Mouse (Mus musculus) lung, embryonic 16.5 days (tissue): ENCODE data around the gene Aqp5. TPM values are rescaled to one million over a fixed set of nuclear protein-coding genes. Genes with fewer than 3 reads are reported as not detected.

Experiments
- ATAC-seq: fragments of 200-750 bp; cut with Nextera tagmentation; 2 replicates; pipeline ENCODE4 v1.8.0; 2017; ENCODE audit warnings: low read depth, mild to moderate bottlenecking, moderate library complexity
- H3K27ac ChIP-seq: fragments of 300-500 bp; sonication (generic); 2 replicates; pipeline ENCODE4 v1.5.1; 2014; ENCODE audit warnings: mild to moderate bottlenecking, control low read depth, low read length
- H3K27me3 ChIP-seq: fragments of 300-500 bp; sonication (generic); 2 replicates; pipeline ENCODE4 v1.6.1; 2014; ENCODE audit warnings: low read depth, low read length, mixed read lengths; ENCODE audit not compliant: control insufficient read depth, insufficient read depth
- H3K36me3 ChIP-seq: fragments of 300-500 bp; sonication (generic); 2 replicates; pipeline ENCODE4 v1.6.1; 2014; ENCODE audit warnings: low read length; ENCODE audit not compliant: control insufficient read depth, insufficient read depth
- H3K4me1 ChIP-seq: fragments of 300-500 bp; sonication (generic); replicated peaks from 2 replicates; pipeline ENCODE4 v1.6.1; 2014; ENCODE audit warnings: low read length, mixed read lengths; ENCODE audit not compliant: control insufficient read depth, insufficient read depth
- H3K4me2 ChIP-seq: fragments of 300-500 bp; sonication (generic); 2 replicates; pipeline ENCODE4 v1.6.1; 2014; ENCODE audit warnings: low read depth, low read length, control low read depth
- H3K4me3 ChIP-seq: fragments of 300-500 bp; sonication (generic); 2 replicates; pipeline ENCODE4 v1.5.1; 2014; ENCODE audit warnings: mild to moderate bottlenecking, low read length, control low read depth
- H3K9ac ChIP-seq: fragments of 300-500 bp; sonication (generic); 2 replicates; pipeline ENCODE4 v1.6.1; 2014; ENCODE audit warnings: low read length, control low read depth
- H3K9me3 ChIP-seq: fragments of 300-500 bp; sonication (generic); 2 replicates; pipeline ENCODE4 v1.6.1; 2016; ENCODE audit warnings: low read length; ENCODE audit not compliant: control insufficient read depth
- WGBS: fragments of 180-500 bp; shearing (Covaris S2); extraction: QIAGEN DNeasy Blood & Tissue Kit; methylation state at CpG from one replicate; pipeline ENCODE4 v1.1.7; 2014; 5-methylcytosine and 5-hydroxymethylcytosine counted together
- polyA plus RNA-seq: library from polyadenylated mRNA; unstranded; fragments of >200 nt; fragmentation: Nextera tagmentation; extraction: Ambion mirVana; gene quantifications from 2 replicates; pipeline ENCODE4 v1.2.1, GENCODE M21; 2015

Gene Aqp5
- polyA plus RNA-seq, 1 experiment from 2014 or later = 1.8 TPM

DNA sequence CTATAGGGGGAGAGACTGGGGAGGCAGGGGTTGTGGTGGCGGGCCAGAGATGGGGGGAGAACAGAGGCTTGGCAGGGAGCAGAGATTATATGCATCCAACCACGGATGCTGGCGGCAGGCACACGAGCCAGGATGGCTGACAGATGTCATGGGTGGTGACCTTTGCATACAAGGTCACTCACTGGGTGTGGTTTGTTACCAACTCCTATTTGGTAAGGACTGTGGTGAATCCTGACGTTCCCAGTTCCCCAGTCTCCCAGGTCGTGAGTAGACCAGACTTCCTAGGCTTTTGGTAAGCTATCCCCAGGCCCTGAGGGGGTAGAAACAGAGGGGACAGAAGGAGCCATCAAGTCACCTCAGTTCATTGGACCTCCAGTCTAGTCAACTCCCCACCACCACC is 21.9 kb upstream of the Aqp5 start:
- Histone ChIP-seq H3K27me3 (no peaks in the 10 kb centered on the region), H3K4me1 (peaks cover 4% of the 10 kb centered on the region), H3K9me3 (no peaks in the 10 kb centered on the region), H3K36me3 (no peaks in the 10 kb centered on the region), H3K4me2 (no peak overlapping the region), H3K27ac (no peak overlapping the region), H3K9ac (no peak overlapping the region), H3K4me3 (no peak overlapping the region)
- ATAC-seq = no peak
- WGBS = 54% methylated on average over 6 of the region's 6 CpGs

- no peaks in the 10 kb centered on the region for H3K27me3 ChIP-seq
- peaks cover 4% of the 10 kb centered on the region for H3K4me1 ChIP-seq
- no peak overlapping the region for H3K27ac ChIP-seq
- no peak for ATAC-seq
- H3K9ac ChIP-seq = no peak overlapping the region
- no peaks in the 10 kb centered on the region for H3K36me3 ChIP-seq
- H3K4me2 ChIP-seq = no peak overlapping the region
- no peaks in the 10 kb centered on the region for H3K9me3 ChIP-seq
- WGBS = 53% methylated on average over 10 of the region's 10 CpGs
- no peak overlapping the region for H3K4me3 ChIP-seq
Measured at GRCm38 (mm10) chr15:99569123-99569522, 21.5 kb upstream of the Aqp5 start.

GRCm38 (mm10) chr15:99578802-99579485 is 11.6 kb upstream of the Aqp5 start, which contains the start of gene Aqp2:
Gene Aqp2 (plus strand): TSS chr15:99579055.
- no peak within 1 kb of the TSS for H3K4me3 ChIP-seq
- H3K36me3 ChIP-seq = no peaks in the 10 kb centered on the region
- no peak within 1 kb of the TSS for H3K27ac ChIP-seq
- H3K9ac ChIP-seq = no peak within 1 kb of the TSS
- no peak within 1 kb of the TSS for H3K4me2 ChIP-seq
- peaks cover 2% of the 10 kb centered on the region for H3K4me1 ChIP-seq
- no peak for ATAC-seq
- H3K27me3 ChIP-seq = peaks cover 42% of the 10 kb centered on the region
- no peaks in the 10 kb centered on the region for H3K9me3 ChIP-seq
- 76% methylated on average over 26 of the region's 26 CpGs for WGBS

DNA sequence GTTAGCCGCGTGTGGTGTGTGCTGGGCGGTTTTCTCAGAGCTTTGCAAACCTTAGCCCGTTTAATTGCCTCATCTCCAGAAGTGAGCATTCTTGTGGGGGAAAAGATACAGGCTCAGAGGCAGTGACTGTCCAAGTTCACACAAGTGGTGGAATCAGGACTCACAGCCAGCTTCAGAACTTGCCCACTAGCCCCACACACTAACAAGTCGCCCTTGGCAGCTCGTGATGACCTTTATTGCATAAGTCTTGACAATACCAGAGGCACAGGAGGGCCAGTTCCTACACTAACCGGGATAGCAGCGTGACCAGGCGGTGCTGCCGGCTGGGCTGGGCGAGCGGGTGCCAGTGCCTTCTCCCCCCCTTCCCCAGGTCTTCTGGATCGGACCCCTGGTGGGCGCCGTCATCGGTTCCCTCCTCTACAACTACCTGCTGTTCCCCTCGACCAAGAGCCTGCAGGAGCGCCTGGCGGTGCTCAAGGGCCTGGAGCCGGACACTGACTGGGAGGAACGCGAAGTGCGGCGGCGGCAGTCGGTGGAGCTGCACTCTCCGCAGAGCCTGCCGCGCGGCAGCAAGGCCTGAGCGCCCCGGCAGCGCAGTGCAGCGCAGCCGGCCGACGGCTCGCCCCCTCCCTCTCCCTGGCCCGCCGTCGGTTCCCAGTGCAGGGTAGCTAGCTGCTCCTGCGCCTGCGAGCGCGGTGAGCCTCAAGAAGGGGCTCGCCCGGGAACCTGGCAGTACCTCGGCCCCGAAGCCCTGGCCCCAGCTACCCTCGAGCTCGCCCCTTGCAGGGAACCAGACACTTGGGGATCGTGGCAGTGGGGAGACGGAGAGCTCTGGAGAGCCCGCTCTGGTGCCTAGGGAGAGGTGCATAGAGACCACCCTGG is 6.9 kb upstream of the Aqp5 start:
- Histone ChIP-seq H3K9ac (peak overlapping the region; percentile 49), H3K36me3 (no peaks in the 10 kb centered on the region), H3K4me2 (peak overlapping the region; percentile 55), H3K9me3 (no peaks in the 10 kb centered on the region), H3K4me1 (peaks cover 14% of the 10 kb centered on the region), H3K27ac (no peak overlapping the region), H3K27me3 (peaks cover 75% of the 10 kb centered on the region), H3K4me3 (peak overlapping the region; percentile 37)
- peak; percentile 63 for ATAC-seq
- WGBS = 3% methylated on average over 54 of the region's 54 CpGs

GRCm38 (mm10) chr15:99584407-99585202 is 6.0 kb upstream of the Aqp5 start:
- Histone ChIP-seq H3K36me3 (no peaks in the 10 kb centered on the region), H3K27me3 (peaks cover 80% of the 10 kb centered on the region), H3K4me2 (peak overlapping the region; percentile 55), H3K4me1 (peaks cover 14% of the 10 kb centered on the region), H3K9me3 (no peaks in the 10 kb centered on the region), H3K9ac (peak overlapping the region; percentile 49; the same call in 1 of the 2 replicates), H3K27ac (no peak overlapping the region), H3K4me3 (peak overlapping the region; percentile 37)
- WGBS = 2% methylated on average over 24 of the region's 24 CpGs
- peak; percentile 65 for ATAC-seq

DNA sequence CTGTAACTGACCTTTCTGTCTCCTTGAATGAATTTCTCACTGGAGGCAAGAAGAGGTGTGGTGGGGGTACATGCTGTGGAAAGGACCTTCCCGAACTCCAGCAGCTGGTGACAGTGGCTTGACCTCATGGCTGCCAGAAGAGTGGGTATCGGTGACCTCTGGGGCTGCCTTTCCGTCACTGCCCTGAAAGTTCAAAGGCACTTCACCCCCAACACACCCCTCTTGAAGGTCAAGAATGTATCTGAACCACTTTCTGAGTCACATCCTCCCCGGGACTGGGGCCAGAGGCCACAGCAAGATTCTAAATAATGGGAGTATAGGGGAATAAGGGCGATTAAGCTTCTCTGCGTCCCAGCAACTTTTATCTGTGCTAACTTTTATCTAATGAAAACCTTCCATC is 4.8 kb upstream of the Aqp5 start:
- WGBS = 47% methylated on average over 6 of the region's 6 CpGs
- Histone ChIP-seq H3K27ac (no peak overlapping the region), H3K4me2 (no peak overlapping the region), H3K27me3 (peaks cover 89% of the 10 kb centered on the region), H3K36me3 (no peaks in the 10 kb centered on the region), H3K9me3 (no peaks in the 10 kb centered on the region), H3K4me1 (peaks cover 17% of the 10 kb centered on the region), H3K4me3 (no peak overlapping the region), H3K9ac (no peak overlapping the region)
- no peak for ATAC-seq

DNA sequence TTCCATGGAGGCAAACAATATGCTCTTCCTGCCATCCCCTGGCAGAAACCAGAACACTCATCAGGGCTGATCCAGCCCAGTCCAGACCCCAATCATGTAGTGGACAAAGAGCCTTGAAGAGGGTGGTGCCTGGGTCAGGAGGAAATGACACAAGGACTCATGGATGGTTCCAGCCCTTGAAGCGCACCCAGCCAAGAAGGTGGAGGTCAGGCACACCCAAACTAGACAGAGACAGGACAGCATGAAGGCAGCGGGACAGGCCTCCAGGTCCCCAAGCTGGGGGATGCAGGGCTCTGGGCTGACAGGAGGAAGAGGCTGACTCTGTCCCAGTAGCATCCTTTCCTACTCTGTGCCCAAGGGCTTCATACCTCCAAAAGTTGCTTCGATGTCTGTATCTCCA is 4.1 kb upstream of the Aqp5 start:
- H3K4me3 ChIP-seq = no peak overlapping the region
- H3K4me1 ChIP-seq = peaks cover 17% of the 10 kb centered on the region
- no peaks in the 10 kb centered on the region for H3K9me3 ChIP-seq
- H3K27me3 ChIP-seq = peaks cover 90% of the 10 kb centered on the region
- WGBS = 90% methylated on average over 3 of the region's 3 CpGs
- H3K9ac ChIP-seq = no peak overlapping the region
- ATAC-seq = no peak
- no peak overlapping the region for H3K27ac ChIP-seq
- H3K4me2 ChIP-seq = no peak overlapping the region
- no peaks in the 10 kb centered on the region for H3K36me3 ChIP-seq

DNA sequence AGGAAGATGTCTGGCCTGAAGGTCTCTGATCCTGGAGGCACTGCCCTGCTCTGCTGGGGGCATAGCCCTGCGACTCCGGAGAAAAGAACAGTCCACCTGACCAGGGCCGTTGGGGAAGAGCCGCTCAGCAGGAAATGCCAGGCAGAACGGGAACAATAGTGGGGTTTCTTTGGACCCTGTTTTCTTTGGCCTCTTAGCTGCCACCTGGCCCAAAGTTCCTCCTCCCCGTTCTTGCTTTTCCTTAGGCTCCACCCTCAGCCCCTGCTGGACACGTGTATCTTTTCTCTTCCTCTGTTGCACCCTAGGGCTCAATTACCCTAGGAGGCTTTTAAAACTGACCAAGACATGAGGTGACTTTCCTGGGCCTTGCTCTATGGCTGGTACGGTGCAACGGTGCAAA is 1.3 kb upstream of the Aqp5 start:
- Histone ChIP-seq H3K9ac (no peak overlapping the region), H3K27ac (no peak overlapping the region), H3K36me3 (no peaks in the 10 kb centered on the region), H3K9me3 (no peaks in the 10 kb centered on the region), H3K4me2 (no peak overlapping the region), H3K4me3 (no peak overlapping the region), H3K4me1 (peaks cover 12% of the 10 kb centered on the region), H3K27me3 (peaks cover 93% of the 10 kb centered on the region)
- ATAC-seq = no peak
- 7% methylated on average over 9 of the region's 9 CpGs for WGBS

DNA sequence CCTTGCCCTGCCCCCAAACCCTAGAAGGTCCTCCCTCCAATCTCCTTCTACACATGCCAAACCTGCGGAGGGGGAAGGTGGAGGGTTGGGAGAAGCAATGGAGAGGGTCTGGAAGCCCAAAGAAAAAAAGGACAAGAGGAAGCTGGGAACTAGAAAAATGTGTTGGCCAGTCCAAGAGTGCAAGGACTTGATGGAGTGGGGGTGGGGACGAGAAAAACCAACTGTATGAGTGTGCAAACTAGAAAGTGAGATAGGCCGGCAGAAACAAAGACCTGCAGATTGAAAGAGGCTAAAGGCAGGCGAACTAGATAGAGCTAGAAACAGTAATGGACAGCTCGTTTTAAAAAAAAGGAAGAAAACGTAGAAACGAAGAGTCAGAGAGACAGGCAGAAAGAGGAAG is 878 bp upstream of the Aqp5 start:
- WGBS = 24% methylated on average over 7 of the region's 7 CpGs
- Histone ChIP-seq H3K36me3 (no peaks in the 10 kb centered on the region), H3K9ac (no peak overlapping the region), H3K27ac (no peak overlapping the region), H3K4me3 (no peak overlapping the region), H3K9me3 (no peaks in the 10 kb centered on the region), H3K27me3 (peaks cover 91% of the 10 kb centered on the region), H3K4me2 (no peak overlapping the region), H3K4me1 (peaks cover 7% of the 10 kb centered on the region)
- ATAC-seq = no peak
